Mouse (Mus musculus) kidney, adult 2 months (tissue): Measurements from ENCODE around the gene Rbbp4. TPM values are rescaled to one million over a fixed set of nuclear protein-coding genes. Genes with fewer than 3 reads are reported as not detected.

Experiments
- DNase-seq: peaks from one replicate; pipeline ENCODE4 v3.0.0; 2021
- H3K27ac ChIP-seq: fragments of 200-500 bp; 2 replicates; pipeline ENCODE4 v1.5.1; 2012; ENCODE audit warnings: low read depth, low read length, control low read depth, inconsistent platforms; ENCODE audit not compliant: insufficient read depth
- H3K27me3 ChIP-seq: fragments of 200-500 bp; replicated peaks from 2 replicates; pipeline ENCODE4 v1.6.1; 2012; ENCODE audit warnings: mild to moderate bottlenecking, moderate library complexity, low read length, inconsistent platforms; ENCODE audit not compliant: control insufficient read depth, insufficient read depth
- H3K36me3 ChIP-seq: fragments of 200-500 bp; 2 replicates; pipeline ENCODE4 v1.6.1; 2012; ENCODE audit warnings: mild to moderate bottlenecking, moderate library complexity, low read length, inconsistent platforms; ENCODE audit not compliant: control insufficient read depth, insufficient read depth
- H3K4me1 ChIP-seq: fragments of 200-500 bp; 2 replicates; pipeline ENCODE4 v1.6.1; 2011; ENCODE audit warnings: low read length; ENCODE audit not compliant: control insufficient read depth, insufficient read depth
- H3K4me3 ChIP-seq: fragments of 200-500 bp; 2 replicates; pipeline ENCODE4 v1.5.1; 2011; ENCODE audit warnings: mild to moderate bottlenecking, low read depth, low read length, control low read depth; ENCODE audit not compliant: insufficient read depth
- CTCF ChIP-seq: fragments of 200-500 bp; conservative IDR thresholded peaks from 2 replicates; pipeline ENCODE4 v1.5.1; 2011; ENCODE audit warnings: low read depth, mild to moderate bottlenecking, control low read depth, low read length, moderate library complexity, mixed read lengths; ENCODE audit not compliant: insufficient read depth, insufficient read length
- POLR2A ChIP-seq: fragments of 200-500 bp; IDR thresholded peaks from one replicate; pipeline ENCODE4 v1.6.1; 2011; ENCODE audit warnings: low read depth, low read length, control low read depth
- WGBS: fragments of 180-500 bp; shearing (Covaris S2); methylation state at CpG from one replicate; pipeline ENCODE4 v1.1.7; 2018; 5-methylcytosine and 5-hydroxymethylcytosine counted together
- polyA plus RNA-seq: library from polyadenylated mRNA; depleted of rRNA; stranded (reverse); fragments of >200 nt; gene quantifications from 2 replicates; pipeline ENCODE4 v1.2.3, GENCODE M21; 2012

Rbbp4 gene
- polyA plus RNA-seq, 1 experiment, result 36.7 TPM

- 26% methylated on average over 1 of the region's 1 CpGs for WGBS
- TF ChIP-seq POLR2A (no peak), CTCF (no peak)
- no peaks in the 10 kb centered on the region for H3K27me3 ChIP-seq
- DNase-seq, result peak; percentile 73
- H3K4me1 ChIP-seq, result peaks cover 10% of the 10 kb centered on the region
- no peak overlapping the region for H3K27ac ChIP-seq
- no peak overlapping the region for H3K4me3 ChIP-seq
- peaks cover 13% of the 10 kb centered on the region for H3K36me3 ChIP-seq
Observed at GRCm38 (mm10) chr4:129320876-129321275, 14.3 kb downstream of the Rbbp4 start.

- peak; percentile 60 for DNase-seq
- no peak overlapping the region for H3K4me3 ChIP-seq
- H3K4me1 ChIP-seq, result peaks cover 6% of the 10 kb centered on the region; the same call in 1 of the 2 replicates
- H3K27me3 ChIP-seq, result no peaks in the 10 kb centered on the region
- peaks cover 12% of the 10 kb centered on the region for H3K36me3 ChIP-seq
- WGBS, result 37% methylated on average over 3 of the region's 3 CpGs
- H3K27ac ChIP-seq, result peak overlapping the region; percentile 38; the same call in 1 of the 2 replicates
- TF ChIP-seq POLR2A, result no peak
- TF ChIP-seq CTCF, result no peak
Observed at GRCm38 (mm10) chr4:129313886-129314285, 21.3 kb downstream of the Rbbp4 start.

GRCm38 (mm10) chr4:129307936-129308335 is 27.2 kb downstream of the Rbbp4 start:
- peaks cover 5% of the 10 kb centered on the region for H3K36me3 ChIP-seq
- H3K27ac ChIP-seq, result no peak overlapping the region
- H3K4me3 ChIP-seq, result no peak overlapping the region
- no peaks in the 10 kb centered on the region; the same call in 1 of the 2 replicates for H3K4me1 ChIP-seq
- WGBS, result 77% methylated on average over 1 of the region's 1 CpGs
- H3K27me3 ChIP-seq, result no peaks in the 10 kb centered on the region
- no peak for DNase-seq
- TF ChIP-seq POLR2A (no peak), CTCF (no peak)

GRCm38 (mm10) chr4:129304306-129304705 is 30.9 kb downstream of the Rbbp4 start:
- WGBS, result 40% methylated on average over 1 of the region's 1 CpGs
- no peaks in the 10 kb centered on the region for H3K27me3 ChIP-seq
- TF ChIP-seq CTCF (no peak), POLR2A (no peak)

GRCm38 (mm10) chr4:129303816-129304215 is 31.4 kb downstream of the Rbbp4 start:
- Histone ChIP-seq H3K36me3 (peaks cover 2% of the 10 kb centered on the region; the same call in 1 of the 2 replicates), H3K27ac (no peak overlapping the region), H3K4me1 (no peaks in the 10 kb centered on the region; the same call in 1 of the 2 replicates), H3K4me3 (no peak overlapping the region), H3K27me3 (no peaks in the 10 kb centered on the region)
- DNase-seq, result peak; percentile 51
- TF ChIP-seq POLR2A (no peak), CTCF (no peak)
- WGBS, result 70% methylated on average over 9 of the region's 9 CpGs

More at GRCm38 (mm10) chr4:129304306-129304705, 30.9 kb downstream of the Rbbp4 start:
- no peak overlapping the region for H3K27ac ChIP-seq
- no peaks in the 10 kb centered on the region; the same call in 1 of the 2 replicates for H3K4me1 ChIP-seq
- peaks cover 2% of the 10 kb centered on the region; the same call in 1 of the 2 replicates for H3K36me3 ChIP-seq
- no peak overlapping the region for H3K4me3 ChIP-seq
- DNase-seq, result no peak

DNA sequence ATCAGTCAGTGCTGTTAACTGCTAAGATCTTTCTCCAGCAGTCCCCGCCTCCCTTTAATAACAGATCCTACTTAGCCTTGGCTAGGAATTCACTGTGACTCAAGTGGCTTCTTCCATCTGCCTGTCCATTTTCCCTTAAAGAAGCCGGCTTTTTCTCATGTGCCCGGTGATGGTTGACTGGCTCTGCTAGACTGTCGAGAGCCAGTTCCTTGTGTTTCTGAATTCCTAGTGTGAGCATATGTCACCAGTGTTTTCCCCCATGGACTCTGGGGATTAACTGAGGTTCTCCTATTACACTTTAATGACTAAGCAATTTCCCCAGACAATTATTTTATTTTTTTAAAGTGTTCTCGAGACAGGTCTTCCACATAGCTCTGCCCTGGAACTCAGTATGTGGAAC is 31.8 kb downstream of the Rbbp4 start:
- Histone ChIP-seq H3K4me1 (no peaks in the 10 kb centered on the region; the same call in 1 of the 2 replicates), H3K4me3 (no peak overlapping the region), H3K27ac (no peak overlapping the region), H3K36me3 (peaks cover 2% of the 10 kb centered on the region; the same call in 1 of the 2 replicates), H3K27me3 (no peaks in the 10 kb centered on the region)
- TF ChIP-seq POLR2A (no peak), CTCF (no peak)
- 40% methylated on average over 5 of the region's 5 CpGs for WGBS
- DNase-seq, result no peak

- H3K4me3 ChIP-seq, result no peak overlapping the region
- H3K4me1 ChIP-seq, result no peaks in the 10 kb centered on the region
- no peaks in the 10 kb centered on the region for H3K27me3 ChIP-seq
- no peak overlapping the region for H3K27ac ChIP-seq
- 59% methylated on average over 10 of the region's 10 CpGs for WGBS
- TF ChIP-seq POLR2A (no peak), CTCF (no peak)
- H3K36me3 ChIP-seq, result no peaks in the 10 kb centered on the region
- DNase-seq, result no peak
Observed at GRCm38 (mm10) chr4:129299121-129299520, 36.0 kb downstream of the Rbbp4 start.
